Mouse (Mus musculus) frontal cortex, postnatal 10 days (tissue): Measurements from ENCODE around the gene Zfp78.
A peak's percentile ranks its signal among the peaks of the same experiment; 100 is the strongest.
"Not testable (repeated sequence)": the region's sequence is repeated elsewhere in the genome, so short reads cannot be mapped to it uniquely, and the experiment has no call there.

Experiments used
- DNase-seq, 2 experiments: peaks; one replicate each; pipeline ENCODE4 v3.0.0; 2022; ENCODE audit warnings: low spot score in 2 of 2, mixed read lengths in 1 of 2

Gene Zfp78

GRCm38 (mm10) chr7:6363047-6363488, at the start of gene Zfp78:
Zfp78 (plus strand) TSS chr7:6363280.
- peak in 1 of 2 experiments; percentile 84 for DNase-seq

GRCm38 (mm10) chr7:6330458-6331232, 32.4 kb upstream of the Zfp78 start:
- DNase-seq = peak; percentile 17 to 54

GRCm38 (mm10) chr7:6331233-6331956, 31.7 kb upstream of the Zfp78 start, which contains the start of gene Zfp583:
Zfp583 (minus strand) TSS chr7:6331285.
- peak; percentile 83 to 87 for DNase-seq

GRCm38 (mm10) chr7:6339865-6340264, 23.2 kb upstream of the Zfp78 start:
- no peak for DNase-seq

- peak; percentile 60 to 76 for DNase-seq
Observed at GRCm38 (mm10) chr7:6343501-6344071, 19.5 kb upstream of the Zfp78 start, which contains the start of gene Gm3854. Gm3854 (plus strand) TSS chr7:6343759.

- DNase-seq = no peak
Observed at GRCm38 (mm10) chr7:6344124-6344523, 19.0 kb upstream of the Zfp78 start.

- DNase-seq = no peak
Observed at GRCm38 (mm10) chr7:6358121-6358520, 5.0 kb upstream of the Zfp78 start.

- no peak for DNase-seq
Observed at GRCm38 (mm10) chr7:6358937-6359590, 4.0 kb upstream of the Zfp78 start.

GRCm38 (mm10) chr7:6360477-6361060, 2.5 kb upstream of the Zfp78 start:
- no peak for DNase-seq

GRCm38 (mm10) chr7:6361756-6362155, 1.3 kb upstream of the Zfp78 start:
- DNase-seq = no peak

GRCm38 (mm10) chr7:6362268-6363046, 623 bp upstream of the Zfp78 start:
- peak; percentile 98 to 99 for DNase-seq

GRCm38 (mm10) chr7:6364761-6365160, 1.7 kb downstream of the Zfp78 start:
- DNase-seq = no peak

GRCm38 (mm10) chr7:6367185-6367584, 4.1 kb downstream of the Zfp78 start:
- no peak for DNase-seq

- not testable (repeated sequence) for DNase-seq
Observed at GRCm38 (mm10) chr7:6368146-6368545, 5.1 kb downstream of the Zfp78 start.

- no peak for DNase-seq
Observed at GRCm38 (mm10) chr7:6369460-6369859, 6.4 kb downstream of the Zfp78 start.

GRCm38 (mm10) chr7:6372993-6373392, 9.9 kb downstream of the Zfp78 start:
- no peak for DNase-seq

GRCm38 (mm10) chr7:6378441-6378840, 15.4 kb downstream of the Zfp78 start:
- DNase-seq = no peak

- DNase-seq = no peak
Observed at GRCm38 (mm10) chr7:6381431-6381830, 18.4 kb downstream of the Zfp78 start.

GRCm38 (mm10) chr7:6383044-6383455, 20.0 kb downstream of the Zfp78 start, which contains the start of gene Zfp28:
Zfp28 (plus strand) TSS chr7:6383295.
- DNase-seq = peak; percentile 91

GRCm38 (mm10) chr7:6384011-6384410, 20.9 kb downstream of the Zfp78 start:
- DNase-seq = no peak

GRCm38 (mm10) chr7:6386995-6387394, 23.9 kb downstream of the Zfp78 start:
- no peak for DNase-seq
